Mouse (Mus musculus): ENCODE results near the gene Camta1. TPM values are rescaled to one million over a fixed set of nuclear protein-coding genes. Genes with fewer than 3 reads are reported as not detected.
"Not testable (repeated sequence)": the region's sequence is repeated elsewhere in the genome, so short reads cannot be mapped to it uniquely, and the experiment has no call there.

The Camta1 gene
- polyA plus RNA-seq, 1 experiment from 2014 or later = 171 TPM

DNA sequence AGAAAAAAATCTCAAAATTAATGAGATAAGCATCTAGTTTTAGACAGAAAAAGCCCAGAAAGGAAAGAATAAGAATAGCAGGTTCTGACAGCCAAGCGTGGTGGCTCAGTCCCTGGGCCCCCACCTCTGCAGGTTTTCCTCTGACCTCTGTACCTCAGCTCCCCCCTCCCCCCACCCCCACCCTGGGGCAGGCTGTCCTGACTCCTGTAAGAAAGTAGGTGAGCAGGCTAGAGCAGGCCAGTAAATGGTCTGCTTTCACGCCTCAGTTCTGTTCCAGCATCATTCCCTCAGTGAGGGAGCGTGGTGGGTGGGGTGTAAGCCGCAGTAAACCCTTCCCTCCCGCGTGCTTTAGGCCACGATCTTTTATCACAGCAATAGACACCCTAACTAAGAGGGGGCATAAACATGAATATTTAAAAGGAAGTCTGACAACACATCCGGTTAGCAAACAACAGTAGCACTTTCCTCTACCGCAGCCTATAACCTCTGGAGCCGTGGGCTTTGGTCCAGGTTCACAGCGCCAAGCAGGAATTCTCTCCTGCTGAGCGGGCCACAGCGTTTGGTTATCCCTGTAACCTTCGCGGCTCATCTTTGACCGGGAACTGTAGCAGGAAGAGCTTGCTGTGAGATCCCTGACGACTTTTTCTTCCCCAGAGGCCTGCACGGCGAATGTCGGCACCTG lies 972.3 kb downstream of the Camta1 start:
- Histone ChIP-seq H3K36me3 (replicated peaks; ENCODE audit: control insufficient read depth, insufficient read depth) (no peaks in the 10 kb centered on the region), H3K4me3 (replicated peaks; ENCODE audit: low read length) (no peak overlapping the region), H3K9me3 (ENCODE audit: control insufficient read depth, low read length) (no peaks in the 10 kb centered on the region), H3K27ac (no peak overlapping the region), H3K4me1 (replicated peaks; ENCODE audit: control insufficient read depth, insufficient read depth, low read length) (no peaks in the 10 kb centered on the region), H3K4me2 (replicated peaks) (peak overlapping the region; percentile 15), H3K9ac (no peak overlapping the region), H3K27me3 (ENCODE audit: control insufficient read depth, insufficient read depth, low read length) (no peaks in the 10 kb centered on the region)
- no peak for ATAC-seq (ENCODE audit: low FRiP score)
- WGBS = 42% methylated on average over 20 of the region's 20 CpGs
- DNase-seq (ENCODE audit: low spot score) = no peak

DNA sequence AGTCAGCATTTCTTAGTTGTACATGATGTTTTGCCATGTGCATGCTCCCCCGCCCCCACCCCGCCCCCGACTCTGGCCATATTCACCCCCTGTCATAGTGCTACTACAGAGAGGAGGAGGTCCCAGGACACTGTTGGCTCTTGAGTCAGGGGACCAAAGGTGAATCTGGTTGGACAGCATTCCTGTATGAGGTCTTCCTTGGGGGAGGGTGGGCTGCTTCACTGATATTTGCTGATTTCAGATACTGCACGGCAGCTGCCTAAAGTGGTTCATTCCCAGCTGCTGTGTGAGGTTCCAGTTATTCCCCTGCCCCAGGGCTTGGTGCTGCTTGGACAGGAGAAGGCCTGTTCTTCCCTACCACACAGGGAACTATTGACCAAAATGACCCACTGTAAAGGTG lies 973.2 kb downstream of the Camta1 start:
- 87% methylated on average over 4 of the region's 4 CpGs for WGBS
- Histone ChIP-seq H3K9ac (no peak overlapping the region), H3K4me3 (replicated peaks; ENCODE audit: low read length) (no peak overlapping the region), H3K36me3 (replicated peaks; ENCODE audit: control insufficient read depth, insufficient read depth) (no peaks in the 10 kb centered on the region), H3K4me1 (replicated peaks; ENCODE audit: control insufficient read depth, insufficient read depth, low read length) (no peaks in the 10 kb centered on the region), H3K27me3 (ENCODE audit: control insufficient read depth, insufficient read depth, low read length) (no peaks in the 10 kb centered on the region), H3K9me3 (ENCODE audit: control insufficient read depth, low read length) (no peaks in the 10 kb centered on the region), H3K4me2 (replicated peaks) (no peak overlapping the region), H3K27ac (no peak overlapping the region)
- ATAC-seq (ENCODE audit: low FRiP score) (no peak), DNase-seq (ENCODE audit: low spot score) (no peak)

DNA sequence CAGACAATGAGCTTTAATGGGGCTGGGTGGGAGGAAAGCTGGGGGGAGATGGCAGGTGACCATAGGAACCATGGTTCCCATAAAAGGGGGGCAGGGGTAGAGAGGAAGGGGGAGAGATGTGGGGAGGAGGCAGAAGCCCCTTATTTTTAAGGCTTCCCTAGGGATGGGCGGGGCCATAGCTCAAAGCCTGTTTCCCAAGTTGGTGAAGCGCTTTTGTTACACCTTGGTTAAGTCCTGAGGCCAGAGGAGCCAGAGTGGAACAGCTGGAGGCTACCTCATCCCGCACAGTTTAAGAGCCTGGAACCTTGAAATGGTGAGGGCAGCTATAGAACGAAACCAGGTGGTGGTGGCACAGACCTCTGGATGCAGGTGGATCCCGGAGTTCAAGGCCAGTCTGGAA lies 973.8 kb downstream of the Camta1 start:
- DNase-seq (ENCODE audit: low spot score) (no peak), ATAC-seq (ENCODE audit: low FRiP score) (no peak)
- Histone ChIP-seq H3K9me3 (ENCODE audit: control insufficient read depth, low read length) (no peaks in the 10 kb centered on the region), H3K27ac (no peak overlapping the region), H3K27me3 (ENCODE audit: control insufficient read depth, insufficient read depth, low read length) (no peaks in the 10 kb centered on the region), H3K4me3 (replicated peaks; ENCODE audit: low read length) (no peak overlapping the region), H3K36me3 (replicated peaks; ENCODE audit: control insufficient read depth, insufficient read depth) (no peaks in the 10 kb centered on the region), H3K9ac (no peak overlapping the region), H3K4me1 (replicated peaks; ENCODE audit: control insufficient read depth, insufficient read depth, low read length) (no peaks in the 10 kb centered on the region), H3K4me2 (replicated peaks) (no peak overlapping the region)
- 87% methylated on average over 5 of the region's 5 CpGs for WGBS

DNA sequence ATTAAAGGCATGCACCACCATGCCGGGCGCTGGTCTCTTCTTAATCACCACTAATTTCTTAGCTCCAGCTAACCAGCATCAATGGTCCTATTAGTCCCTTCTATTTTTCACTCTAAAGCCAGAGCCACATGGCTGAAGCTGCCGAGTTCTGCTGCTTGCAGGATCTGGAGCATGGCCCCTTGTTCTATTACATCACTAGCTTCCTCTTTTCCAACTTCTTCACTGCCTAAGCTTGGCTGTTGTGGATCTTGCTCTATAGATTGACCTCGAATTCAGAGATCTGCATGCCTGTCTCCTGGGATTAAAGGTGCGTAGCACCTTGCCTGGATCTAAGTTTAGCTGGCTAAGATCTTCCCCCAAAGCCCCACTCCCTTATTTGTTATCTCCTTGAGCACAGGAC lies 979.0 kb downstream of the Camta1 start:
- Histone ChIP-seq H3K36me3 (replicated peaks; ENCODE audit: control insufficient read depth, insufficient read depth) (no peaks in the 10 kb centered on the region), H3K27ac (no peak overlapping the region), H3K4me2 (replicated peaks) (no peak overlapping the region), H3K9me3 (ENCODE audit: control insufficient read depth, low read length) (peaks cover 24% of the 10 kb centered on the region), H3K27me3 (ENCODE audit: control insufficient read depth, insufficient read depth, low read length) (no peaks in the 10 kb centered on the region), H3K4me1 (replicated peaks; ENCODE audit: control insufficient read depth, insufficient read depth, low read length) (no peaks in the 10 kb centered on the region), H3K4me3 (replicated peaks; ENCODE audit: low read length) (no peak overlapping the region), H3K9ac (no peak overlapping the region)
- no peak for DNase-seq (ENCODE audit: low spot score)
- 91% methylated on average over 5 of the region's 5 CpGs for WGBS
- ATAC-seq (ENCODE audit: low FRiP score) = no peak

DNA sequence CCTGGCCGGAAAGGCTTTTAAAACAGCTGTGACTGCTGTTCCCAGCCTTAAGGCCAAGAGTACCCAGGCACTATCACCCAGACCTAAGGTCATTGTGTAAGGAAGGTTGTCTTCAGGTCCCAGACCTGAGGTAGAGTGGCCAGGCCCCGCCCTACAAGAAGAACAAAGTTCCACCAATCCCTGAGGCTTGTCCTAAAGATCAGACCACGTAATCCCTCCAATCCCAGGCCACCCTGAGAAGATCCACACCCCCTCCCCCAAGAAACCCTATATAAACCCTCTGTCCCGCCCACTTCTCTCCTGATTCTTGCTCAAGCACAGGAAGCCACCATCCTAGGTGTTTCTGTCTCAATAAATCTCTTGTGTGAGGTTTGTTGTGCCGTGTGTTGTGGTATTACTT lies 981.3 kb downstream of the Camta1 start:
- Histone ChIP-seq H3K36me3 (replicated peaks; ENCODE audit: control insufficient read depth, insufficient read depth) (no peaks in the 10 kb centered on the region), H3K9ac (no peak overlapping the region), H3K4me3 (replicated peaks; ENCODE audit: low read length) (no peak overlapping the region), H3K9me3 (ENCODE audit: control insufficient read depth, low read length) (peaks cover 24% of the 10 kb centered on the region), H3K4me1 (replicated peaks; ENCODE audit: control insufficient read depth, insufficient read depth, low read length) (no peaks in the 10 kb centered on the region), H3K27ac (no peak overlapping the region), H3K4me2 (replicated peaks) (no peak overlapping the region), H3K27me3 (ENCODE audit: control insufficient read depth, insufficient read depth, low read length) (no peaks in the 10 kb centered on the region)
- ATAC-seq (ENCODE audit: low FRiP score) = no peak
- WGBS = 86% methylated on average over 5 of the region's 5 CpGs
- DNase-seq (ENCODE audit: low spot score) = no peak

DNA sequence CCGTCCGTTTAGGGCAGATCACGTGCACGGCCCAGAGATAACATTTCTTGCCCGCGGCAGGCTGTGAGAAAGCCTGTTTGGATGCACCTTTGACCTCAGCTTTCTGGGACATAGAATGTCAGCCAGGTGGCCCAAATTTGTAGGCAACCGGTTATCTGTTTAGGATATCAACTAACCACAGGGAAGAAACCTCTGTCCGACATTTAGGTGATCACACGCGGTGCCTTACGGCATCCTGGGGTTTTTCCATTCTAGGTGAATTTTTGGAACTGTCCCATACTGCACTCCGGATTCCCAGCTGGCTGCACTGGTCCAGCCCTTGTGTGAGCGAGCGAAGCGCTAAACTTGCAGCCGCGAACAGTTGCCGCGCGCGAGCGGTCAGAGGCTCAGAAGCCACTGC lies 982.0 kb downstream of the Camta1 start:
- ATAC-seq (ENCODE audit: low FRiP score) (no peak), DNase-seq (ENCODE audit: low spot score) (no peak)
- Histone ChIP-seq H3K27me3 (ENCODE audit: control insufficient read depth, insufficient read depth, low read length) (no peaks in the 10 kb centered on the region), H3K4me2 (replicated peaks) (no peak overlapping the region), H3K9ac (no peak overlapping the region), H3K36me3 (replicated peaks; ENCODE audit: control insufficient read depth, insufficient read depth) (no peaks in the 10 kb centered on the region), H3K4me3 (replicated peaks; ENCODE audit: low read length) (no peak overlapping the region), H3K9me3 (ENCODE audit: control insufficient read depth, low read length) (peaks cover 24% of the 10 kb centered on the region), H3K27ac (no peak overlapping the region), H3K4me1 (replicated peaks; ENCODE audit: control insufficient read depth, insufficient read depth, low read length) (no peaks in the 10 kb centered on the region)
- 96% methylated on average over 22 of the region's 22 CpGs for WGBS

DNA sequence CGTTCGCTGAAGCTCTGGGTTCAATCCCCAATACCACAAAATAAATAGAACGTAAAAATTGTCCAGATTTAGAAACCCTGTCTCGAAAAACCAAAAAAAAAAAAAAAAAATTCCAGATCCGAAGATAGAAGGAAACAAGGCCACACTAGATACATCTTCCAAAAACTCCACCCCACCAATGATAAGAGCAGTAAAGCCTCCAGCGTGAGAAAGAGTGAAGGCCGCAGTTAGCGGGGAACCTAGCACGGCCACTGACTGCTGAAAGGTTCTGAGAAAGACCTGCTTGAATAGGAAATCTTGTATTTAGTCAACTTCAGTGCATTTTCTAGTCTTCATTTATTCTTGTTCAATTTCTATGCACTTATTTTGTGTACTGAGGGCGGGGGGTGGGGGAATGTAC lies 986.3 kb downstream of the Camta1 start:
- WGBS = 91% methylated on average over 10 of the region's 10 CpGs
- Histone ChIP-seq H3K4me3 (replicated peaks; ENCODE audit: low read length) (no peak overlapping the region), H3K27ac (no peak overlapping the region), H3K27me3 (ENCODE audit: control insufficient read depth, insufficient read depth, low read length) (no peaks in the 10 kb centered on the region), H3K9me3 (ENCODE audit: control insufficient read depth, low read length) (peaks cover 22% of the 10 kb centered on the region), H3K4me2 (replicated peaks) (no peak overlapping the region), H3K9ac (no peak overlapping the region), H3K36me3 (replicated peaks; ENCODE audit: control insufficient read depth, insufficient read depth) (no peaks in the 10 kb centered on the region), H3K4me1 (replicated peaks; ENCODE audit: control insufficient read depth, insufficient read depth, low read length) (peaks cover 16% of the 10 kb centered on the region)
- ATAC-seq (ENCODE audit: low FRiP score) (no peak), DNase-seq (ENCODE audit: low spot score) (no peak)

DNA sequence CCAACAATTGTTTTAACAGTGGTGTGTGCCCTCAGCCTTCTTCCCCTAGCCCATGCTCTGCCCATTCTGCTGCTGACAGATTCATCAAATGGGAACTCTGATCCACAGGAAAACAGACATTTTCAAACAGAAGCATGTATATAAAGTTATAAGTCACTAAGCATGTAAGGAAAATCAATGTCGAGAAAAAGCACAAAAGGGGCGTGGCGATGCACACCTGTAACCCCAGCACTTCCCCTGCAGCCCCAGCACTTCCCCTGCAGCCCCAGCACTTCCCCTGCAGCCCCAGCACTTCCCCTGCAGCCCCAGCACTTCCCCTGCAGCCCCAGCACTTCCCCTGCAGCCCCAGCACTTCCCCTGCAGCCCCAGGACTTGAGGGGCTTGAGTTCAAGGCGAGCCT lies 987.3 kb downstream of the Camta1 start:
- H3K4me2 ChIP-seq (replicated peaks); H3K4me3 ChIP-seq (replicated peaks; ENCODE audit: low read length); H3K9ac ChIP-seq; H3K27me3 ChIP-seq (ENCODE audit: control insufficient read depth, insufficient read depth, low read length); H3K27ac ChIP-seq; ATAC-seq (ENCODE audit: low FRiP score); H3K36me3 ChIP-seq (replicated peaks; ENCODE audit: control insufficient read depth, insufficient read depth); DNase-seq (ENCODE audit: low spot score): not testable (repeated sequence)
- Histone ChIP-seq H3K9me3 (ENCODE audit: control insufficient read depth, low read length) (peaks cover 12% of the 10 kb centered on the region), H3K4me1 (replicated peaks; ENCODE audit: control insufficient read depth, insufficient read depth, low read length) (peaks cover 16% of the 10 kb centered on the region)
- 82% methylated on average over 4 of the region's 4 CpGs for whole genome bisulfite sequencing

DNA sequence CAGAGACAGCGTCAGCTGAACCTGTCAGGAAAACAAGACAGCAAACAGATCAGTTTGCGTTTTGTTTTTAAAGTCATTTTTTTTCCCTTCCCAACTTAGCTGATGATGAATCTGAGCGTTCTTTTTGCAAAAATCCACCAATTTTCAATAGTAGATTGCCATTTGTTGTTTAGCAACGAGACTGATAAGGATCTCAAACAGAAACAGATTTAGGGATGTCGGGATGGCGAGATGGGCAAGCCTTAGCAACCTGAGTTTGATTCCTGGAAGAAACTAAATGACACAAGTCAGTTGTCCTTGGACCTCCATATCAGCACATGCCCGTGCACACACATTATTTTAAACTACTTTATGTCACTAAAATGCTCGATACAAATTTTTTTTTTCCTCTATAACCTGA lies 989.0 kb downstream of the Camta1 start:
- no peak for ATAC-seq (ENCODE audit: low FRiP score)

More for the DNA sequence above, 989.0 kb downstream of the Camta1 start:
- peaks cover 16% of the 10 kb centered on the region for H3K4me1 ChIP-seq (replicated peaks; ENCODE audit: control insufficient read depth, insufficient read depth, low read length)
- H3K4me2 ChIP-seq (replicated peaks) = no peak overlapping the region
- 87% methylated on average over 8 of the region's 8 CpGs for WGBS
- H3K9me3 ChIP-seq (ENCODE audit: control insufficient read depth, low read length) = no peaks in the 10 kb centered on the region
- H3K9ac ChIP-seq = no peak overlapping the region
- peaks cover 14% of the 10 kb centered on the region for H3K36me3 ChIP-seq (replicated peaks; ENCODE audit: control insufficient read depth, insufficient read depth)
- no peak overlapping the region for H3K4me3 ChIP-seq (replicated peaks; ENCODE audit: low read length)
- no peak for DNase-seq (ENCODE audit: low spot score)
- H3K27me3 ChIP-seq (ENCODE audit: control insufficient read depth, insufficient read depth, low read length) = no peaks in the 10 kb centered on the region
- H3K27ac ChIP-seq = 0 out of 2 replicates have a peak overlapping the region, but pooled peaks have one; percentile 59
